Mouse (Mus musculus): ENCODE results near the gene Tardbp. TPM values are rescaled to one million over a fixed set of nuclear protein-coding genes. Genes with fewer than 3 reads are reported as not detected.

The Tardbp gene
- 193 and 196 TPM in 2 replicates for total RNA-seq (2015)
- total RNA-seq (2017) = 339 and 406 TPM in 2 replicates

- peak; percentile 94 for ATAC-seq (ENCODE audit: poor library complexity, severe bottlenecking)
Observed at GRCm38 (mm10) chr4:148626623-148627185, at the start of gene Tardbp. Gene Tardbp, minus strand, starts transcription at chr4:148627019.

DNA sequence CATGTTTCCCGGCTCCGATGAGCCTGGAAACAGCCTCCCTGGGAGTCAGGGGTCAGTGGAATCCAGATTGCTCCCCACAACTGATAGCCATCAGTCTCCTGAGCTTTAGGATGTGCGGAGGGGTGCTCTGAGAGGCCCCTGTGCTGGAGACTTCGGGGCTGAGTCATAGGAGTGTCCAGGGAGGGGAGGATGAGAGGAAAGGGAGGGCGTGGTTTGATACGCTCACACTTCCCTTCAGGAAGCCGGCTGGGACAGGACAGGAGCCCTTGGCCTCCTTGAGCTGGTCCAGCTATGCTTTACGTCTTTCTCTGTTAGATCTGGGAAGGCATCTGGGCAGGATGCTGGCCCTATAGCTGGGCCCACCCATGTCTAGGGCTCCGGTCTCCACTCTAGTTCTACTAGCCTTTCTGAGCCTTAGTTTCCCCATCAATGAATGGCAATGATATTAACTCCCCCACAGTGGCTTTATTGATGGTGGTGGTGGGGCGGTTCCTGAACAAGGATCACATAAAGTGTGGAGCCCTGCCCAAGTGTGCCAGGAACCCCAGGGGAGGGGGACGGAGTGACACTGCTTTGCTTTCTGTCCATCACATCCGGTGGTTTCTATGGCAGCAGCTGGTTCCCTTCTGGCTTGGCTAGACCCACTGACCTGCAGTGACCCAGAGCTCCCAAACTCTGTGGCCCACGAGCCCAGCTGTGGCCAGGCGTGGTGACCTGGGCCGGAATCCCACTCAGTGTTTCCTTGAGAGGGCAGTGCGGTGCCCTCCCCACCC is 49.6 kb upstream of the Tardbp start:
- peak; percentile 73 for ATAC-seq (ENCODE audit: poor library complexity, severe bottlenecking)

GRCm38 (mm10) chr4:148675043-148675442 is 48.2 kb upstream of the Tardbp start:
- ATAC-seq (ENCODE audit: poor library complexity, severe bottlenecking) = 0 out of 2 replicates have a peak, but pooled peaks have one; percentile 30

- ATAC-seq (ENCODE audit: poor library complexity, severe bottlenecking) = no peak
Observed at GRCm38 (mm10) chr4:148671230-148671947, 44.6 kb upstream of the Tardbp start.

- ATAC-seq (ENCODE audit: poor library complexity, severe bottlenecking) = no peak
Observed at GRCm38 (mm10) chr4:148667006-148667755, 40.4 kb upstream of the Tardbp start.

- ATAC-seq (ENCODE audit: poor library complexity, severe bottlenecking) = no peak
Observed at GRCm38 (mm10) chr4:148664021-148664420, 37.2 kb upstream of the Tardbp start.

GRCm38 (mm10) chr4:148663326-148663725 is 36.5 kb upstream of the Tardbp start:
- no peak for ATAC-seq (ENCODE audit: poor library complexity, severe bottlenecking)

DNA sequence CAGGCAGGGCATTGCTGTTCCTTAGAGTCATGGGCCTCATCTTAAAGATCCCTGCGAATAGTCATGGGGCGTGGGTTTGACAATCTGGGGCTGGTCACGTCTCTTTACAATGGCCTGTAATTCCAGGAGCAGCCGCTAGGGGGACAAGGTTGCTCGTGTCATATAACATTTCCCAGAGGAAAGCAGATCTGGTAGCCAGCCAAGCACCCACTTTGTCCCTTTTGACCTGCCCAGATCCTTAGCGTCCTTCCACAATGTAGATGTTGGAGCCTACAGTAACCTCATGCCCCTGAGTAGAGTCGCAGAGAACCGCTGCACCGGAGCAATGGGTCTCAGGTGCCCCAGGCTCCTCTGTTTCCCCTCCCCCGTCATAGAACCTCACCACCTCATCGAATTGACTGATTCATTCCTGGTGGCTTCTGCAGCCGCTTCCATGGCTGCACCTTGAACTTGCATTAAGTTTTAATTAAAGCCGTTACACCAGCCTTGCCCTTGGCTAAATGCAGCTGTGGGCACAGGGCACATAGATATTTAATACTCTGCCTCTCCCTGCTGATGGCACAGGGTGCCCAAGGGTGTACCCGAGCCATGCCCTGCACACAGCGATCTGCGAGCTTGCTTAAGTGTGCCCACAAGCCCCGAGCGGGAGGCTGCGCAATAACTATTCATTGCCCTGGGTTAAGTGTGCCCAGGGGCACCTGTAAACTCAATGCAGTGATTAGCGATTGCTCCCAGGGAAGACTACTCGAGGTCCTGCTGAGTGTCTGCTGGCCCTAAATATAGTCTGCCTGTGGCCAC is 35.5 kb upstream of the Tardbp start:
- peak; percentile 73 for ATAC-seq (ENCODE audit: poor library complexity, severe bottlenecking)

- ATAC-seq (ENCODE audit: poor library complexity, severe bottlenecking) = no peak
Observed at GRCm38 (mm10) chr4:148660174-148660573, 33.4 kb upstream of the Tardbp start.

- no peak for ATAC-seq (ENCODE audit: poor library complexity, severe bottlenecking)
Observed at GRCm38 (mm10) chr4:148657776-148658175, 31.0 kb upstream of the Tardbp start.

GRCm38 (mm10) chr4:148656691-148657258 is 30.0 kb upstream of the Tardbp start:
- no peak for ATAC-seq (ENCODE audit: poor library complexity, severe bottlenecking)

- peak; percentile 73 for ATAC-seq (ENCODE audit: poor library complexity, severe bottlenecking)
Observed at GRCm38 (mm10) chr4:148654701-148655398, 28.0 kb upstream of the Tardbp start.

DNA sequence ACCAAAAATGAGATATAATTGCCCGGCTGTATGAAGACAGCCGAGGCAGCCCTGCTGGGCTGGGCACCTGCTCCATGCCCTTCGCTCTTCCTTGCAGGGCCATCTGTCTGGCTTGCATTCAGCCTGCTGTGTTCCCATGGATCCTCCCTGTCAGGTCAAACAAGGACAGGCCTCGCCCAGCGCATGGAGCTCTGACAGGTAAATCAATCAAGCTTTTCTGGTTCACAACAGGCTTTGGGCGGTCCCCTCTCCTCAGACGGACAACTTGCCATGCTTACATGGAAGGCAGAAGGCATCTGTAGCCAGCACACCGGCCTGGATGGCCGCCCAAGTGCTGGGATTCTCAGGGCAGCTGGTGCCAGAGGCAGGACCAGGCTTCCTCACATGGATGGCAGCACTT is 24.2 kb upstream of the Tardbp start:
- no peak for ATAC-seq (ENCODE audit: poor library complexity, severe bottlenecking)

DNA sequence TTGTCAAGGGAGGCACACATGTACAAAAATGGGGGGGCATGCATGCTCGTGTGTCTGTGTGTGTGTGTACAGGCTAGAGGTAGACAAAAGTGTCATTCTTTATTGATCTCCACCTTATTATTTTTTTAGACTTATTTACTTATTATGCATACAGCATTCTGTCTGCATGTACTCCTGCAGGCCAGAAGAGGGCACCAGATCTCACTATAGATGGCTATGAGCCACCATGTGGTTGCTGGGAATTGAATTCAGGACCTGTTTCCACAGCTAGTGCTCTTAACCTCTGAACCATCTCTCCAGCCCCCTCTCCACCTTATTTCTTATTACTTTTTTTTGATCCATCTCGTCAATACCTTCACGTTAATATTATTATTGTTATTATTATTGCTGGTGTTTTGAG is 22.5 kb upstream of the Tardbp start:
- ATAC-seq (ENCODE audit: poor library complexity, severe bottlenecking) = no peak

- no peak for ATAC-seq (ENCODE audit: poor library complexity, severe bottlenecking)
Observed at GRCm38 (mm10) chr4:148646616-148647015, 19.8 kb upstream of the Tardbp start.

DNA sequence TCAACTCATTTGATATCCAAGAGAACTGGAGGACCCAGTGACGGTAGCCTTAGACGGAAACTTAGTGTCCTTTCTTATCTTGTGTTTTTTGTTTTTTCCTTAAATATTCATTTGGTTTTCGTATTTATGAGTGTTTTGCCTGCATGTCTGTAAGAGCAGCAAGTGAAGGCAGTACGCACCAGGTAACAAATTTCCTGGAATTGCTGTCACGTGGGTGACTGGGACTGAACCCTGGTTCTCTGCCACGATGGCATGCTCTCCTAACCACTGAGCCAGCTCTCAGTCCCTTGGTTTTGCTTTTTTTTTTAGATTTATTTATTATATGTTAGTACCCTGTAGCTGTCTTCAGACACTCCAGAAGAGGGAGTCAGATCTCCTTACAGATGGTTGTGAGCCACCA is 18.1 kb upstream of the Tardbp start:
- ATAC-seq (ENCODE audit: poor library complexity, severe bottlenecking) = no peak

DNA sequence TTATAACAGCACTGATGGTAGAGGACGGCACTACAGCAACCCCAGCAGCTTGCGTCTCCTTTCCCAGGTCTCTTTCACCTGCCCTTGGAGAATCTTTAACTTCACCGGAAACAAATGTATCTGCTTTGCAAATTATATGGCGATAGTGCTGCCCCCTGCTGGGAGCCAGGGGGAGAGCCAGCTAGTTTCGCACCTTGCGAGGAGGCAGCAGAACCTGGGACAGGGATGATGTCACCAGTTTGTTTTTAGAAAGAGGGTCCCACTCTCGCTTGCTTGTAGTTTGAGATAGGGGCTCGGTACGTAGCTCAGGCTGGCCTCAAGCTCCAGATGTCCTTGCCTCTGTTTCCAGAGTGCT is 17.3 kb upstream of the Tardbp start:
- ATAC-seq (ENCODE audit: poor library complexity, severe bottlenecking) = peak; percentile 90

DNA sequence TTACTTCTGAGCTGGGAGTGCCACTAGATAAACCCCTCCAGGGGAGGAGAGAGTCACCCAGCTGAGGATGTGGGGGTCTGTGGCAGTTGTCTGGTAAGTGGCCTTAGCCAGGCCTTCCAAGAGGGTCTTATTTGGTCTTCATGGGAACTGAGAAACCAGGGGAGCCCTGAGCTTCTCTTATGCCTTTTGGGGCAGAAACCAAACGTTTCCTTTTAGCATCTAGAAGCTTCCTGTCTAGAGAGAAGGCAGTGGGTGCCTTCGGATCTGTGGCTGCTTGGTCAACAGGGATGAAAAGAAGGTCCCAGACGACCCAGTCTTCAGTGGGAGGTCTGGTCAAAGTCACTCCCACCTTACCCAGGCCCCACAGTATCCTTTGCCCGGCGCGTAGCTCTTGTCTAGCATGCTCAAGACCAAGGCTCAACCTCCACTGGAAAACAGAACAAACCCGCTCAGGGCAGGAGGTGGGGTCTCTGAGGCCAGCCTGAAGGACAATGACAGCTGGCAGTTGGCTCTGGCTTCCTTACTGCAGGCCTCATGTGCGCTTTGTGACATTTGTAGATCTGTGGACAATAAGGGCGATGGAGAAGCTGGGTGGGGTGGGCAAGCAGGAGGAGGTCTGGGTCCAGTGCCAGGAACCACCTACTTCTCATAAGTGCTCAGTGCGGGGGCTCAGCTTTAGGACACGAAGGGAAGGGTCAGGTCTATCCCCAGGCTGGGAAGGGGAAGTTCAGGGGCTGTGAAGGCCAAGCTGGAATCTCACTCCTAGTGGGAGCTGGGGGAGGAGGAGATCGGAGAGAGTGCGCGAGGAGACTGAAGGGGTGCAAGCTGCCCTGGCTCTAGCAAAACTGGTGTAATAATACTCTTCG is 16.7 kb upstream of the Tardbp start, which contains the start of gene Gm572:
TSS of gene Gm572 (plus strand) at position 27 of the 866 bp plus-strand sequence.
- peak; percentile 38 for ATAC-seq (ENCODE audit: poor library complexity, severe bottlenecking)
